Mouse (Mus musculus) thymus, postnatal 36 days (tissue): ENCODE measurements around the gene Brwd1.
A peak's percentile ranks its signal among the peaks of the same experiment; 100 is the strongest.
"Not testable (repeated sequence)": the region's sequence is repeated elsewhere in the genome, so short reads cannot be mapped to it uniquely, and the experiment has no call there.

ENCODE experiments used
- DNase-seq, 2 experiments: peaks; one replicate each; pipeline ENCODE4 v3.0.0; 2022; ENCODE audit warnings: mixed read lengths in 2 of 2

Gene Brwd1

DNA sequence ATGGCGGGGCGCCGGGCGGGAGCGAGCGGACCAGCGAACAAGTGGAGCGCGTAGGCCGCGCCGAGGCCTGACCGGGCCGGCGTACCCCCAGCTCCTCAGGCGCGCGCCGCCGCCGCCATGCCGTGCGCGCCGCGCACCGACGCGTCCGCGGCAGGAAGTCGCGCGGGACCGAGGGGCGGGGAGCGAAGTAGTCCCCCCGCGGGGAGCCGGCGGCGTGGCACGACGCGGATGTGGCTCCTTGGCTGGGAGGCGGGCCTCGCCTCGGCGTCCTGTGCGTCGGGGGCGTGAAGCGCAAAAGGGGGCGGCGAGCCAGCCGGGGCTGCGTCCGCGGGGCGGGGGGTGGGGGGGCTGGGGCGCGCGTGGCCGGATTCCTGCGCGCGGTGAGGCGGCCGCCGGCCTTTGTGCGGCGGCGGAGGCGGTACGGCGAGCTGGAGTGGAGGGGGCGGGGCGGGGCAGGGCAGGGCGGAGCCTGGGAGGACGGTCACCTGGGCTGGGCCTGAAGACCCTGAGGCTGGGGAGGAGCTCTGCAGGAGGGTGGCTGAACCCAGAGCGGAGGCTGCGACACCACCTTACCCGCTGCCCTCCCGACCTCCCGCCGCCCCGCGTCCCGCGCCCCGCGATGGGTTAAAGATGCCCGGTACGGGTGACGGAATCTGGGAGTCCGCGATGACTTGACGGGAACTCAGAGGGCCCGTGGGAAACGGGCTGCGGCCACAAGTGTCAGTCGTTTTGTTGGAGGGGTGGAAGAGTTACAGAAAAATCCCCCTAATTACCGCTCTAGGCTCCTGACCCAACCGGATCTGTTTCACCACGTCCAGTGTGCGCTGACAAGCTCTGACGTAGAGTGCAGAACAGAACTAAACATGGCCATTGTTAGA is at the start of gene Brwd1:
Gene Brwd1 (minus strand): TSS at position 226 of the 878 bp plus-strand sequence.
- DNase-seq = peak; percentile 90 to 95

DNA sequence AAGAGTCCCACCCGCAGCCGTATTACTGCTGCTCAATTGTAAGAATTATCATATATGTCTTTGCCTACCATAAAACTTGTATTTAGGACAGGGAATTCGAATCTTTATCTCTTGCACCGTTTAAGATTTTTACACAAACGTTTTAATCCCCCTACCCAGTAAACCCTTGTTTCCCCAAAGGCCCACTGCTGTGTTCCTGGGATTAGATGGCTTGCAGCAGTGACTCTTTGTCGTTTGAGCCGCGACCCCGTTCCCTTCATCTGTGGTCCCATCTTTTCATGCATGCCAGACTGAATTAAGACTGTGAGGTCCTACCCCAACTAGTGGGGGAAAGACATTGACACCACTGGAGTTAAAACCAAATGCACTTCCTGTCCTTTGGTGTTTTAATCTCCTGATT is 46.1 kb upstream of the Brwd1 start:
- no peak for DNase-seq

DNA sequence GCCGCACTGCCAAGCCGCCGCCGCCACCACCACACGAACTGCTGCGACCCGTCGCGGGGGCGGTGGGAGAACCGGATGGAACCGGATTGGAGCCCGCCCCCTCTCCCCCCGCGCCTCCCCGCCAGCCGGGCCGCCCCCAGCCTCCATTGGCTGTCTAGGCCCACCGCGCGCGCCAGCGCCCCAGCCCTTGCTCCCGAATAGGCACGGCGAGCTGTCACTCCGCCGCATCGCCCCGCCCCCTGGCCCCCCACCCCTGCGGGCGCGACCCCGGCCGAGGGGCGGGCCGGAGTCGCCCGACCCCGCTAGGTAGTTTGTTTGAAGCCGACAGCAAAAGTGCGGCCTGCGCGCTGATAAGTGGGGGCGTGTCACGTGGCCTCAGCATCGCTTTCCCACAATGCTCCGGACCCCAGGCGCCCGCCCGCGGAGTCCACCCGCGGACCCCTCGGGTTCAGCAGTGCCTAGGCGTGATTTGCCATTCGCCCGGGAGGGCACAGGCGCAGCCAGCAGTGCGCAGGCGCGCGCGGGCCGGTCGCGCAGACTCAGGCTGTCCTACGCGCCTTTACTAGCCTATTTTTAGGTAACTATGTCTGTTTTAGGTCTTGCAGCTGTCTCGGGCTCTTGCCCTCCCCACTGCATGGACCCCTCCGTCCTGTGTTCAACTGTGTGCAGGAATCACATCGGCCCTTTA is 45.5 kb upstream of the Brwd1 start, which contains the start of gene Hmgn1:
Gene Hmgn1 (minus strand): TSS at position 73 of the 688 bp plus-strand sequence.
- peak; percentile 91 to 95 for DNase-seq

DNA sequence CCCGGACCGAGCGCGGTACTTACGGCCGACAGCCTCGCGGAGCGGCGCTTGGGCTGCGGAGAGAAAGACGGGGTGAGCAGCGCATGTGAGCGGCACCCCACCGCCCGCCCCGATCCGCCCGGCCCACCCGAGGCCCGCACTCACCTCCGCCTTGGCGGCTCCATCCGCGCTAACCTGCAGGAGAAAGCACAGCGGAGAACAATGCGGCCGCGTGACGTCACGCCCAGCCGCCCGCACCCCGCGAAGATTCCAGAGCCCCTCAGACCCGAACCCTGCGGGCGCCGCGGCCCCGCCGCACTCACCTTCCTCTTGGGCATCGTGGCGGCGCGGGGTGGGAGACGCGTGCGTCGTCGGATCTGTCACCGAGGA is 44.9 kb upstream of the Brwd1 start:
- DNase-seq = no peak

DNA sequence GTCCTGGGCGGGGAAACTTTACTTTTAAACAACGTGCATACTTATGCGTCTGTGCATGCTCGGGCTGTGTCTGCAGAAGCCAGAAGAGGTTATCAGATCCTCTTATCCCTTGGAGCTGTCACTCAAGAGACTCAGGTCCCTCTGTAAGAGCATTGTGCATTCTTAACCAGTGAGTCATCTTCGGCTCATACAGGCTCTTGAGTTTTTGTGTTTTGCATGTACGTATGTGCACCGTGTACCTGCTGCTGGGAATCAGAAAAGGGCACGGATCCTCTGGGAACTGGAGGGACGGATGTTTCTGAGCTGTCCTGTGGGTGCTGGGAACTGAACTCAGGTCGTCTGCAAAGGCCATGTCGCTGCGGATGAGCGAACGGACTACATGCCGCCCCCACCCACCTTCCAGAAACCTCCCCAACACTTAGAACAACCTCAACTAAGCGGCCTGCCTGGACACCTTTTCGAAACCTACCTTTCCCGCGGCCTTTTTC is 44.4 kb upstream of the Brwd1 start:
- DNase-seq = no peak

DNA sequence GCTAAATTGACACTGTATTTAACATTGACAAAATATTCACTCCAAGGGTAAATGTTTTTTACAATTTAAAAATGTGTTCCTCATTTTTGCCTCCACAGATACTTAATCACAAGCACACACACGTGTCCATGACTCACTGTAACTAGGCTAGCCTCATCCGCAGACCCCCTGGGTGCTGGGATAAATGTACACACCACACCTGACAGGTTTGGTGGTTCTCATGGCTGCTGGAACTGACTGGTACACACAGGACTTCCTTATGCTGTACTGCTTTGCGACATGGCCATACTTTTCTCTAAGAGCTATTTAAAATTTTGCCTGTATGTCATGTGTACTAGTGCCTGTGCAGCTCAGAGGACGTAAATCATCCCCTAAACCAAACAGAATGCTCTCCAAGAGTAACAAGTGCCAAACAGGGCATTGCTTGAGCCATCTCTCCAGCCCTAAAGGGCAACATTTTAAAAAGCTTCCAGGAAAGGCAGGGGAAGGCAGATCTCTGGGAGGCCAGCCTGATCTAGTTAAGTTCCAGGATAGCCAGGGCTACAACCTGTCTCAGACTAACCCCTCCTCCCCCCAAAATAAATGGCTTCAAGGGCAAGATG is 37.8 kb upstream of the Brwd1 start:
- no peak for DNase-seq

DNA sequence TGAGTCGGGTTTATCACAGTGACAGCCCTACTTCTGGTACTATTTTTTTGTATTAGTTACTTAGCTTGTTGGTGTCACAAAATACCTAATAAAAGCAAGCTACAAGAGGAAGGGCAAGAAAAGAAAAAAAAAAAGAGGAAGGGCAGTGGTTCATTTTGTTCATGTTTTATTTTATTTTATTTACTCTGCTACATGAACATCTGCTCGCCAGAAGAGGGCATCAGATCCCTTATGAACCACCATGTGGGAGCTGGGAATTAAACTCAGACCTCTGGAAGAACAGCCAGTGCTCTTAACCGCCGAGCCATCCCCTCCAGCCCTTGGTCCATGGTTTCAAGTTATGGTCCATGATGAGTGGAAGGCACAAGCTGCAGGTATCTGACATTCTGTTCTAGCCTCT is 32.4 kb upstream of the Brwd1 start:
- DNase-seq = no peak

DNA sequence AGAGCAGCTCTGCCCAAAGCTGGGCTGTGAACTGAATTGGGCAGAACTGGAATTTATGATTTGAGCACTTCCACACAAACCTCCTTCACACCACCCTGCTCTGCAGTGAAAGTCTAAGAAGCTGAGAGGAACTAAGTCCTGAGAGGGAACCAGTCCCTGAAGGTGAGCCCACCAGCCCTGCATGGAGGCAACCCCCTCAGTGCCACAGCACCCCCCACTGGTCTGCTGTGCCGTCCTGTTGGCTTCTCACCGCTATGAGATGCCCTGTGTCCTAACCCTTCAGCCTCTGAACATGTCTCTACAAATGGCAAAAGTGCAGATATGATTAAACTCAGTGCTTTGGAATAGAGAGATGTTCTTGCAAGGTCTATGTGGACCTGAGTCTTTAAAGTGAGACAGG is 30.4 kb upstream of the Brwd1 start:
- DNase-seq = no peak

DNA sequence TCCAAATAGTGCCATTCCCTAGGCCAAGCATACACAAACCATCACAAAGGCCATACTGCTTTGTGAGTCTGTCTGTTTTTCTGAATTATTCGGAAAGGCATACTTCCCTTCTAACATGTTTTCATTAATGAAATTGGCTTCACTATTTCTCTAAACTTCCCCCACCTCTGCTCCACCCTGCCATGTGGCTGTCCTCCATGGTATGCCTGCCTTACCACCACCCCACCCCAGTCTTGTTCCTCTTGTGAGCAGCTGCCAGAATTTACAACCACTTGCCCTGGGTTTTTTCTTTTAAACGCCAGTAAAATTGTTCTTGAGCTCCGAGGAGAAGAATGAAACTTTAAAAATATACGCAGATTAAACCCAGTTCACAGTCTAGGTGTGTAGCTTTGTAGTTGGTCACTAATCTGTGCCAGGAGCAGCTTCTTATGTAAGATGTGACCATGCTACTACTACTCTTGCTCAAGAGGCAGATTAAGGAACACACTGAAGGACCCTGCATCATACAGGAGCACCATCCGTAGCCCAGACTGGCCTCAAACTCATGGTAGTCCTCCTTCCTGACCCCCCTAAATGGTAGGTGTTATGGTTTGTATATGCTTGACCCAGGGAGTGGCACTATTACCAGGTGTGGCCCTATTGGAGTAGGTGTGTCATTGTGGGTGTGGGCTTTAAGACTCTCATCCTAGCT is 28.5 kb upstream of the Brwd1 start:
- no peak for DNase-seq

DNA sequence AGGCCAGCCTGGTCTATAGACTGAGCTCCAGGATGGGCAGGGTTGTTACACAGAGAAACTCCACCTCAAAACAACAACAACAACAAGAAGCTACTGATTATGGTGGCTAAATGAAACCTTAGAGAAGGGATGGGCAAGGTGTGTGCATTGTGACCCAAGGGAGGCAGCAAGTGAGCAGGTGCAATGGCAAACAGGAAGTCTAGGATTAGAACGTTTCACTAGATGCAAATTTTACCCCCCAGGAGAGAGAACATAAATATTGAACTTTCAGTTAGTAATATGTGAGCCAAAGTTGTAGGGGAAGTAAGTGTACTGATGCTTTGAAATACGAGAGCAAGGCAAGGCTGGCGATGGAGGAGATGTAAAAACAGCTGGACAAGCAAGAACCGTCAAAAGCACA is 27.3 kb upstream of the Brwd1 start:
- DNase-seq = no peak

DNA sequence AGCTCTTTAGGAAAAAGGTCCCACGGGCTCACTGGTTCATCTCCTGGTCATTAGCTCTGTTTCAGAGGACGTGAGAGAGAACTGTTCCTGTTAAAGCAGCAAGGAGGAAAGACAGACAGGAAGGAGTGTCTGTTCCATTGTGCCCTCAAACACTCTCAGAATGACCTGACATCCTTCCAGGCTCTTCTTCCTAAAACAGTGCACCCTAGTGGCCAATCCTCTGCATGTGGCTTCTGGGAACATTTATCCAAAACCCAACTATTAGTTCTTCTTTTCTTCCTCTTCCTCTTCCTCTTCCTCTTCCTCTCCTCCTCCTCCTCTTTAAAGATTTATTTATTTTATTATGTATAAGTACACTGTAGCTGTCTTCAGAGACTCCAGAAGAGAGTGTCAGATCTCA is 20.7 kb upstream of the Brwd1 start:
- DNase-seq = no peak

DNA sequence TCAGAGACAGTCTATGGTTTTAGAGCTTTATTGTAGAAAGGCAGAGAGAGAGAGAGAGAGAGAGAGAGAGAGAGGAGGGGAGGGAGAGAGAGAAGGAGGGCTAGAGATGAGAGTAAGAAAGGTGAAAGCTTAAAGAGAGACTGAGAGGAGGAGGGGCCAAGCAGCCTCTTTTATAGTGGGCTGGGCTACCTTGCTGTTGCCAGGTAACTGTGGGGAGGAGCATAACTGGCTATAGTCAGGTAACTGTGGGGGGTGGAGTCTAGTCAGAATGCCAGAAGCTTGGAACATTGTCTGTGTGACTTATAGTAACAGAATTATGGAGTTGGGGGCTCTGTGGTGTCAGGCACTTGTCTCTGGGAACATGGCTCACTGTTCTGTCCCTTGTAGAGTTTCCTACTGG is 15.5 kb upstream of the Brwd1 start:
- DNase-seq = not testable (repeated sequence)

DNA sequence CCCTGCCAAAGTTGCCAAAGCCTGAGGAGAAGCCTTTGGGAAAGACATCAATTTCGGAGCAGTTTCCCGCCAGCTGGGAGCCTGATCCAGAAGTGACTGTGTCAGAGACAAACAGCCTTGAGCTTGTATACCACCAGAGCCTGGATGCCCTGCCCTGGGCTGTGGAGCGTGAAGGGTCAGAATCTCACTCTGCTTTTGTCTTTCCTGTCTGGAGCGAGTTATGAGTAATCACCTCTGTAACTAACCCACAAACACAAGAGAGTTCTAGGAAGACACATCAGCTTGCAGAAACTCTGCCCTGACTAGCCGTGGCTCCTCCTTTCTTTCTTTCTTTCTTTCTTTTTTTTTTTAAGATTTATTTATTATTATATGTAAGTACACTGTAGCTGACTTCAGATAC is 13.6 kb upstream of the Brwd1 start:
- DNase-seq = no peak

DNA sequence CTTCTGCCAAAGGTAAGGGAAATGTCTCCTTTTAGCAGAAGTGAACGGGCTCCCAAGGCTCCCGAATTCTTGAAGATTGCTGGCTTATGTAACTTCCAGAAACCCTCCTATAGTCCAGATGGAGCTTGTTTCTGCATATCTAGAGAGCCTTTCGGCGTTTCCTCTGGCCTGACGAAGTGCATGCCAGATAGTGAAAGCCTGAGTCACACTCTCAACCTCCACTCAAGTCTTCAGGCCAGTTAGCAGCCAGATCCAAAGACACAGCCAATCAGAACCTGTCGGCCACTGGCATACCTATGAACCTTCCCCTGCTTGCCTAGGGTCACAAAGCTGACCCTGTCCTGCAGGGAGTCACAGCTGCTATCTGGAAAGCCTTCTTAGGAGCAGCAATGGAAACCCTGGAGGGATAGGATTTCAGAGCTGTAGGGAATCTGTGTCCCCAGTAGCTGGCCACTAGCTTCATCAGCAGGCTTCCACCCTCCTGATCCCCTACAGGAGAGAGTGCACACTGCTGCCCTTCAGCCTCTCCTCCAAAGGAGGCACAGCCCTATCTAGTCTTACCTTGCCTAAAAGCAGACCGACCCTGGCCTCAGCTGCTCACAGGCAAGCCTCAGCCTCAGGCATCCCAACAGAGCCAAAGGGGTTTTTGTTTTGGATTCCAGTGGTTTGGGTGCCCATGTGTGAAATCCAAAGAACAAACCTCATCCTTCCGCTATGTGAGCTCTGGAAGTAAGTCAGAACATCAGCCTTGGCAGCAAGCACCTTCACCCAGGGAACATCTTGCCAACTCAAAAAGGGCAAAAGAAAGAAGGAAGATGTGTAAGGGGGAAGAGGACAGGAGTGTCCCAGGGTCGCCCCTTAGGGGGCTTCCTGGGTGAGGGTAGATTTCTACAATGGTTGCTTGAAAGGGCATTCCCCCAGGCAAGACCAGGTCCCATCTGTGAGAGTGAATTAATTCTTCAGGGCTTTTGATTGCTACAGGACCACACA is 9.5 kb upstream of the Brwd1 start:
- DNase-seq = peak in 1 of 2 experiments; percentile 29

DNA sequence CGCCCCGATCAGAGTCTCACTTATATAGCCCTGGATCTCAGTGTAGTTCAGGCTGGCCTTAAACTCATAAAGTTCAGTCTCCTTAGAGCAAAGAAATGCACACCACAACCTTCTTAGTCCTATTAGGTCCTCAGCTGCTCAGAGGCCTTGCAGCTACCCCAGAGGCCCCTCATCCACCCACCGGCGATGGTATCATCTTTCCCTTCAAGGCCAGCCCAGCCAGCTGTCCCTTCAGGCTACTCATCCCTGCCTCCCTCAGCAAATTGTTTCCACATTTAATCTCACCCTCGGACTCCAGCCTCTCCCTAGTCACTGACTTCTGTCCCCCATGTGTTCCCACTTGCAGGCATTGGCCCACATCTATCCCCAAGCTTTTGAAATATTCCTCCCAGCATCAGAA is 5.8 kb upstream of the Brwd1 start:
- no peak for DNase-seq

DNA sequence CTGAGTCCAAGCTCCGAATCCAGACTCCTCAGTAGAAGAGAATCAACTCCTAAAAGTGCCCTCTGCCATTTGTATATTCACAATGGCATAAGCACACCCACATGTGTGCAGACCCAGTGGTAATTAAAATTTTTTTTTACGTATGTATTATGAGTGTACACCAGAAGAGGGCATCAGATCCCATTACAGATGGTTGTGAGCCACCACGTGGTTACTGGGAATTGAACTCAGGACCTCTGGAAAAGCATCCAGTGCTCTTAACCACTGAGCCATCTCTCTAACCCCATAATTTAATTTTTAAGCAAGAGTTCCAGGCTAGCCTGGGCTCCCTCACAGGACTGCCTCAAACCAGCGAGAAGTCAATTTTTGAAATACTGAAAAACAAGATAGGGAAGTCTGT is 5.1 kb upstream of the Brwd1 start:
- no peak for DNase-seq

DNA sequence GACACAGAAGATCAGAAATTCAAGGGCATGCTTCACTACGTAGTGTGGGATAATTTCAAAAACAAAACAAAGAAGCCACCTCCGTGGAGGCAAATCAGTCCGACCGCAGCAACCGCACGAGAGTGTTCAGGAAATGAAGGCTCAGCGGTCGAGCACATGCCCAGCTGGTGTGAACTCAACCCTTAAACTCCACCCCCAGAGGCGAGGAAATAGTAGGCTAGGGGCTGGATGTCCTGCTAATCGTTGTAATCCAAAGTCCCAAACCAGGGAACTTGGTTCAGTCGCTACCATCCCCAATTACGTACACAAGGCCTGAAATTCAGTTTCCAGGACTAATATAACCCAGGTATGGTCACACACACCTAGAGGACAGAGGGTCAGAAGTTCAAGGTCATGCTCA is 4.7 kb upstream of the Brwd1 start:
- DNase-seq = peak; percentile 65 to 70

DNA sequence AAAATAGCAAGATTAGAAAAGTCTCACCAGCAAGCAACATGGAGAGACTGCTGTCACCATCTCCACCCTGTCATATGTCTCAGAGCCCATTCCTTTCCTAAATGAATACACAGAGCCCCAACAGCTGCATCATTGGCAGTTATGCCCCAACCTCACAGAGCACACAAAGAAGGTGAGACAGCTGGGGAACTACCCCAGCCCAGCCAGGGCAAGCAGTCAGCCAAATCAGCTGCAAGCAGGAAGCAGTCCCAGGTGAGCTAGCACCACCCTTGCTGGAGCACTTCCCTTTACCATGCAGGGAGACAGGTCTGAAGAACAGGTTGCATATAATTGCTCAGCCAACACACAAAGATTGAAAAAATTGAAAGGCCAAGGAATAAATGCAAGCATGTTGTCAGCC is 3.3 kb upstream of the Brwd1 start:
- DNase-seq = peak; percentile 65 to 83

DNA sequence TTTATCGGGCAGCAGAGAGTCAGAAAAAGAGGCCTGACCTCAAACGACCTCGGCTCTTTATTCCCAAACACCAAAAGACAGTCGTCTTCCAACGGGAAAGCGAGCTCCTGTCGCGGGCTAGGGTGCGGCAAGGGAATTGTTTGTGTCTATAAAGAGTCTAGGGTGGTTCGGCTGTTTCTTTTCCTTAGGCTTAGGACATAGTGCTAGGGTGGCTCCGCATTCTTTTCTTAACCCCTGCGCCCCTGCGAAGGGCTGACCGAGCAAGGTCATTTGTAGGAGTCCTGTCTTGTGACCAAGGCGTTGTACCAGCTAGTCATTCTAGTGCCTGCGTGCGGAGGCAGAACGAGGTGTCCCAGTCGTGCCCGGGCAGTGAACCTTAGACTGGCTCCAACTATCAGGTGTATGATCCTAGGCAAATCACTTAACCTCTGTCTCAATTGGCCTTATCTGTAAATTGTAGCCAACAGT is 887 bp upstream of the Brwd1 start:
- peak in 1 of 2 experiments; percentile 30 for DNase-seq

DNA sequence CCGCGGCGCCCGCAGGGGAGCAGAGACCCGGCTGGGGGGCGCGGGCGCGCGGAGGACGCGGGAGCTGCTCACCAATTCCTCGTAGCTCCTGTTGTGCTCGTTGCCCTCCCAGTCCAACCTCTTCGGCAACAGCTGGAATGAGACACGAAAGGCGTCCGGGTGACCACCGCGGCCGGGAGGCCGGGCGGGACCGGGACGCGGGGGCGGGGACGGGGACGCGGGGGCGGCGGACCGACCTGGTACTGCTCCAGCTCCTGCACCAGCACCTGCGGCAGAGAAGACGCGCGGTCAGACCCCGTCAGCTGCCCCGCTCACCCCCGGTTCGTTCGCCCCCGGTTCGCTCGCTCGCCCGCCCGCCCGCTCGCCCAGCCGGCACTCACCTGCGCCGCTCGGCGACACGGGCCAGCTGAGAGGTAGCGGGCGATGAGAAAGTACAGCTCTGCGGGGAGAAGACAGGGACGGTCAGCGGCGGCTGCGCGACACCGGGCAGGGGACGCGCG is 534 bp downstream of the Brwd1 start:
- DNase-seq = no peak

DNA sequence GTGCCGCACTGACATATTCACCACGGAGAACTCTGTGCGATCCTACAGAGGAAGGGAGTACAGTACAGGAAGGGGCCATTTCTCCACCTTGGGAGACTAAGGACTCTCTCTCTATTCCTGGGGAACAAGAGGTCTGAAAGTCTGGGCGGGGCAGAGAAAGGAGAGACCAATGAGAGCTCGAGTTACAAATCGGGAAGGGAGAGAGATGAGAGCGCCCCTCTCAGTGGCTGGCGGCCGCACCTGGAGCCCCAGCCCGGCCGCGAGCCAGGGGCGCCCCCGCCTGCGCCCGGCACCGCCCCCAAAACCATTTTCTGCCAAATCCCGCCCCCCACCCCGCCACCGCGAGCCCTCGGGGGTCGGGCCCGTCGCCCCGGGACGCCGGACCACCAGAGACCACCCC is 995 bp downstream of the Brwd1 start:
- peak; percentile 91 to 96 for DNase-seq
